Mouse (Mus musculus) frontal cortex, adult 2 months (tissue): Measurements from ENCODE around the gene Zfand4. TPM values are rescaled to one million over a fixed set of nuclear protein-coding genes. Genes with fewer than 3 reads are reported as not detected.
"Not testable (repeated sequence)": the region's sequence is repeated elsewhere in the genome, so short reads cannot be mapped to it uniquely, and the experiment has no call there.

Experiments used
- DNase-seq, 2 experiments: peaks; one replicate each; pipeline ENCODE4 v3.0.0; 2022; ENCODE audit warnings: low spot score in 1 of 2; ENCODE audit errors: extremely low spot score in 1 of 2
- polyA plus RNA-seq: library from polyadenylated mRNA; depleted of rRNA; stranded (reverse); fragments of >200 nt; gene quantifications from 2 replicates; pipeline ENCODE4 v1.2.3, GENCODE M21; 2012; rRNA removed

The Zfand4 gene
- 5.6 and 6.4 TPM in 2 replicates for polyA plus RNA-seq

- DNase-seq, result peak; percentile 72 to 92
Measured at GRCm38 (mm10) chr6:116264018-116264651, at the start of gene Zfand4. TSS of gene Zfand4 (plus strand) at chr6:116264222.

- DNase-seq, result no peak
Measured at GRCm38 (mm10) chr6:116227767-116228166, 36.3 kb upstream of the Zfand4 start.

GRCm38 (mm10) chr6:116228785-116229525 lies 35.1 kb upstream of the Zfand4 start:
- peak; percentile 52 to 87 for DNase-seq

GRCm38 (mm10) chr6:116234821-116235220 lies 29.2 kb upstream of the Zfand4 start:
- not testable (repeated sequence) for DNase-seq

- DNase-seq, result no peak
Measured at GRCm38 (mm10) chr6:116235336-116235735, 28.7 kb upstream of the Zfand4 start.

- DNase-seq, result peak; percentile 19 to 49
Measured at GRCm38 (mm10) chr6:116238083-116238482, 25.9 kb upstream of the Zfand4 start.

- DNase-seq, result no peak
Measured at GRCm38 (mm10) chr6:116240371-116240770, 23.7 kb upstream of the Zfand4 start.

GRCm38 (mm10) chr6:116259649-116260048 lies 4.4 kb upstream of the Zfand4 start:
- no peak for DNase-seq

GRCm38 (mm10) chr6:116260481-116260880 lies 3.5 kb upstream of the Zfand4 start:
- no peak for DNase-seq

GRCm38 (mm10) chr6:116262824-116263223 lies 1.2 kb upstream of the Zfand4 start:
- no peak for DNase-seq

- no peak for DNase-seq
Measured at GRCm38 (mm10) chr6:116264836-116265235, 814 bp downstream of the Zfand4 start.

- DNase-seq, result no peak
Measured at GRCm38 (mm10) chr6:116265603-116266002, 1.6 kb downstream of the Zfand4 start.

GRCm38 (mm10) chr6:116266273-116267109 lies 2.5 kb downstream of the Zfand4 start:
- no peak for DNase-seq

GRCm38 (mm10) chr6:116267110-116267423 lies 3.0 kb downstream of the Zfand4 start:
- DNase-seq, result no peak

GRCm38 (mm10) chr6:116275695-116276094 lies 11.7 kb downstream of the Zfand4 start:
- no peak for DNase-seq

- DNase-seq, result no peak
Measured at GRCm38 (mm10) chr6:116278679-116279317, 14.8 kb downstream of the Zfand4 start.

- DNase-seq, result no peak
Measured at GRCm38 (mm10) chr6:116281014-116281413, 17.0 kb downstream of the Zfand4 start.

GRCm38 (mm10) chr6:116282546-116282945 lies 18.5 kb downstream of the Zfand4 start:
- no peak for DNase-seq

- no peak for DNase-seq
Measured at GRCm38 (mm10) chr6:116283280-116283679, 19.3 kb downstream of the Zfand4 start.

GRCm38 (mm10) chr6:116286321-116286720 lies 22.3 kb downstream of the Zfand4 start:
- no peak for DNase-seq
